Mouse (Mus musculus): ENCODE measurements around the gene Stxbp5l.

- TF ChIP-seq E2F4 (IDR thresholded peaks at IDR 0.05; ENCODE audit: insufficient read depth) = no peak
- no peak for TF ChIP-seq USF1 (IDR thresholded peaks at IDR 0.05; ENCODE audit: low read depth)
- no peak for TF ChIP-seq POLR2A (IDR thresholded peaks at IDR 0.05; ENCODE audit: insufficient read length, low read depth)
These were observed 295.1 kb downstream of the Stxbp5l start for GRCm38 (mm10) chr16:37089648-37090047.
